Mouse (Mus musculus) right cerebral cortex, adult 18-20 months (tissue): ENCODE measurements around the gene Rps26.
"Not testable (repeated sequence)": the region's sequence is repeated elsewhere in the genome, so short reads cannot be mapped to it uniquely, and the experiment has no call there.

ENCODE experiments used
- DNase-seq: peaks from one replicate; pipeline ENCODE4 v3.0.0; 2022; ENCODE audit warnings: mixed read lengths

Gene Rps26

DNA sequence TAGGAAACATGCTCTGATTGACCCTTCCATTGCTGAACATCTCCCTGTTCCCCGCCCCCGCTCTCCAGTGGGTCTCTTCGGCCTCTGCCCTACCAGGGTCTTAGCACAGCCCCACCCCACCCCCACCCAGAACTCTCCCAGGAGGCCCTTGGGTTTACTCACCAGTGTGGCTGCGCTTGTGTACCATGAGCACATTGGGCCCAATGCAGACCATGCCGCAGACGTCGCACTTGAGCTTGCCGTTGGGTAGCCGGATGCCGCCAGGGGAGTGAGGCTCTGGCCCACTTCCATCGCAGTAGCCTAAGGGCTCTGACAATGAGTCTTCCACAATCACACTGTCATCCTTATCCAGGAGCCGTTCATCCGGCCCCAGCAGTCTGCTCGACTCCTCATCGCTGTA, 14.3 kb upstream of the Rps26 start:
- DNase-seq: no peak

DNA sequence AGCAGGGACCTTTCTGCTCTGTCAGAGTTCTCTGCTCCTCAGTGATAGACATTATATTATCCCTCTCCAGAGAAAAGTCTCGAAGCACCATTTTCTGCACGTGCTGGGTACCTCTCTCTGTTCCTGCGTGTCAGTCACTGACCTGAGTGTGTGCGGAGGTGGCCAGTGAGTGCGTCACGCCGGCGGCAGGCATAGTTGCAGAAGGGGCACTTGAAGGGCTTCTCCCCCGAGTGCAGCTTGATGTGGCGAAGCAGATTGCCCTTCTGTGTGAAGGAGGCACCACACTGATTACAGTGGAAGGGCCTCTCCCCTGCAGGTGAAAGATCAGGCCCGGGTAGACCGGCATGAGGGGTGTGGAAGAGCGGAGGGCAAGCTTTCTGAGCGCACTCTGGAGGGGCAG, 13.5 kb upstream of the Rps26 start:
- DNase-seq: no peak

DNA sequence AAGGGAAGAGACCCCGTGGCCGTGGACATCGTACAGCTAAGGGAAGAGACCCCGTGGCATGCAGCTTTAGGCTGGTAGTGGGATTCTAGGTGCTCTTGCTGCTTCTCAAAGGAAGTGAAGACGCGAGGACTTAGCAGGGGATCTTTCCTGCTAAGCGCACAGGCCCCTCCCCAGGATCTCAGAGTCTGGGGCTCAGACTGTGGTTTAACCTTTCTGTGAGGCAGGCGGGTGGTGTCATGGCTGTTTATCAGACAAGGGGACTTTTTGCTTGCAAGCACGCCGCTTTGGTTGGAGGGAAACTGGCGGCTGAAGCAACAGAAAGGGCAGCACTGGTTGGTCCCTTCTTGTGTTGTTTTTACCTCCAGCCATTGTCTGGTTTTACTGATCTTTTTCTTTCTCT, 10.5 kb upstream of the Rps26 start:
- DNase-seq: no peak

DNA sequence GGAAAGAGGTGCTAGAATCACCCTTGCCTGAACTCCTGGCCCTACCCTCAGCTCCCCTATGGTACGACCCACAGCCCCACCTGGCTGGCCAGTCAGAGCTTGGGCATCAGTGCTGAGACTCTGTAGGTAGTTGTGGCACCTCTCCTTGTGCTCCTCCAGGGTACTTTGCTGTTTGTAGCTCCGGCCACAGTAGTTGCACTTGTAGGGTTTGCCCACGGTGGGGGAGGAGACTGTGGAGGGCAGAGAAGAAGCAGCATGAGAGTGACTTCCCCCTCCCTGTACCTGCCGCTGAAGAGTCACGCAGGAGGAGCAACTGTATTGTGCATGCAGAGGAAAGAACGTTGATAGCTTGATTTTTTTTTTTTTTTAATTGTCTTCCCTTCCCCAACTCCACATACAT, 10.0 kb upstream of the Rps26 start:
- DNase-seq: no peak

DNA sequence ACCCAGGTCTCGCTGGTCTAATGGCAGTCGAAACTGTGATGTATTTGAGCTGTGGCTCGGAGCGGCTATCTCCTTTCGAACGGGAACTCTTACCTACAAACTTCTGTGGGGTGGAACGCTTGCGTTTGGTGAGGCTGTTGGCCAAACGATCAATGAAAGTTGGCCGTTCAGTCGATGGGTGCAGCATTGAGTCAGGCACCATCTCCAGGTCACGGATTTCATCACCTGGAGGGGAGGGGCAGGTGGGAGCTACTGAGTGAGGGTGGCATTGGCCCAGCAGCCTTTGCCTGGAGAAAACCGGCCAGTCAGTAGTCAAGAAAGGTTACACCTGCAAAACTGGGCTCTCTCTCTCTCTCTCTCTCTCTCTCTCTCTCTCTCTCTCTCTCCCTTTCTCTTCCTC, 9.2 kb upstream of the Rps26 start:
- DNase-seq: no peak

DNA sequence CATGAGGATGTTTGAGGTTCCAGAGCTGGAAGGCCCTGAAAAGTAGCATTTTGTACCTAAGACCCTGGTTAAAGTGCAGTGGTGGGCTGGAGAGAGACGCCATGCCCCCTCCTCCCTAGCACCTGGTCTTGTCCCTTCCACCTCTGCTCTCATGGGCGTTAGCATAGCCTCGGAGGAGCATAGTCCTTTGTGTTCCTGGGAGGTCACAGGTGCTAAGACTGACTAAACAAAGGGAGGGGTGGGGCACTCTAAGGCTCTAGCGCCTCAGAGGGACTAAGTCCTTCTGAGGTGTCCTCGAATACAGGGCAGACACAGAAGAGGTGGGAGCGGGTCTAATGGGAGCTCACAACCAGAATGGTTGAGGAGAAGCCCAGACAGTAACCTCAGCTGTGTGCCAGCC, 5.0 kb upstream of the Rps26 start:
- no peak for DNase-seq

DNA sequence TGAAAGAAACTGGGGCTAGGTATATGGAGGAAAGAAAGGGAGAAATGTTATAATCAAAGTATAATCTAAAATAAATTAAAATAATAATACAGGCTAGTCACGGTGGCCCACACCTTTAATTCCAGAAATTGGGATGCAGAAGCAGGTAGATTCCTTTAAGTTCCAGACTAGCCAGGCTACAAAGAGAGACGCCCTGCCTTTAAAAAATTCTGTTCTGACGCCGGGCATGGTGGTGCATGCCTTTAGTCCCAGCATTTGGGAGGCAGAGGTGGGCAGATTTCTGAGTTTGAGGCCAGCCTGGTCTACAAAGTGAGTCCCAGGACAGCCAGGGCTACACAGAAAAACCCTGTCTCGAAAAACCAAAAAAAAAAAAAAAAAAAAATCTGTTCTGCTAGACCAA, 3.8 kb upstream of the Rps26 start:
- DNase-seq: not testable (repeated sequence)

DNA sequence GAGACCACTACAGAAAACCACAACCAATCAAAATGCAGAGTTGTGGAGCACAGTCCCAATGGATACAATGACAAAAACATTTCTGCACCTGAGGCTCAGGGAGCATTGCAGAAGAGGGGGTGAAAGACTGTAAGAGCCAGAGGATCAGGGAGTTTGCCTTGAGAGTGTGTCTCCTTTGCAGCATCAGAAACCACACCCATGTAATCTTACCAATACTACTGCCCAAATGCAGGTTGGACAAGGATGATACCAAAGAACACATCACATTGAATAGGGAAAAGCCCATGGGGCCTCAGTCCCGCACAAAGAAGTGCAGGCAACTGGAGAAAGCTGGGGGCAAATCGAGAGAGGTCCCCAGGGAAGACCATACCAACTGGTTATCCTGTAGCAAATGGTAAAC, 3.2 kb upstream of the Rps26 start:
- no peak for DNase-seq

DNA sequence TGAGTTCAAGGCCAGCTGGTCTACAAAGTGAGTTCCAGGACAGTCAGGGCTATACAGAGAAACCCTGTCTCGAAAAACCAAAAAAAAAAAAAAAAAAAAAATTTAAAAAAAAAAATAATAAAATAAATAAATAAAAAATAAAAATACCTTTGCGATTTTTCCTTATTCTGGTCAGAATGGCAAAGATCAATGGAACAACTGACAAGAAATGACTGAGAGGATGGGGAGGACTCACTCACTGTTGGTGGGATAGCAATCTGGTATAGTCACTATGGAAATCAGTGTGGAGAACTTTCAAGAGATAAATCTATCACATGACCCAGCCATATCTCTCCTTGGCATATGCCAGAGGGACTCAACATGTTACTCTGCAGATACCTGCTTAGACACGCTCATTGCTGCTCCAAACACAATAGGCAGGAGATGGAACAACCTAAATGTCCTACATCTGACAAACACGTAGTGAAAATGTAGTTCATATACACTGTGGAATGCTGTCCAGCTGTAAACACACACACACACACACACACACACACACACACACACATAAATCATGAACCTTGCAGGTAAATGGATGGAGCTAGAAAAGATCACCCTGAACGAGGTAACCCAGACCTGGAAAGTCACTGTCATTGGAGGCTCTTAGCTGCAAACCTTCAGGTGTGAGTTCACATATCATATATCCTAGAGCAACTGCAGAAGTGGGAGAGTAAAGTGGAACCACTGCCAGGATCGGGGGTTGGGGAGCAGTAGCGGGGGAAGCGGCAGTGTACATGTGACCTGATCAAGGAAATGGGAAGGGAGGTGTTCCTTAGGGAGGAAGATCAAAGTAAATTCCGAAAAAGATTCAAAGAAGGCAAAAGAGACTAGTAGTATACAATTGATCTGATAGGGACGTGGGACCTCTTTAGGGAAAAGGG, 1.1 kb upstream of the Rps26 start:
- no peak for DNase-seq

DNA sequence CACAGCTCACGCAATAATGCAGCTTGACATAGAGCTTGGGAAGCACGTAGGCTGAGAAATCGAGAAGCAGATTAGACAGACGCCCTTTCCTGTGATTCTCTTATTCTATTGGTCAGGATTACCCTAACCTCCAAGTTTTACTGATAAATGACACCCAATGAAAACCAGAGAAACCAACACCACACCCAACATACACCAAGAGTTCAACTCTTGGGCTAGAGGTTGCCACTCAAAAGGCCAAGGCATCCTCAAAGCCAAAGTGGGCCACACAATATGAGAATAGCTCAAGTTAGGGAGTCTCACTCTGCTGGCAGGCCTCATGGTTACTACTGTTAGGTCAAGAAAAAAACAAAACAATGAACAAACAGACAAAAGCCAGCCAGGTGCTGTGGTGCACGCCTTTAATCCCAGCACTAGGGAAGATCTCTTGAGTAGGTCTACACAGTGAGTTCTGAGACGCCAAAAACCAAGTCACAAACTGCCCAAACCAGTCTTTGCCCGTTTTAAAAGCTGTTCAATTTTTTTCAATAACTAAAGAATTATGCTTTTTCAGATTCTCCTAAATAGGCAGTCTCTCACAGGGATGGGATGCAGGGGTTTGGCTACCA, 1.2 kb downstream of the Rps26 start:
- DNase-seq: no peak

DNA sequence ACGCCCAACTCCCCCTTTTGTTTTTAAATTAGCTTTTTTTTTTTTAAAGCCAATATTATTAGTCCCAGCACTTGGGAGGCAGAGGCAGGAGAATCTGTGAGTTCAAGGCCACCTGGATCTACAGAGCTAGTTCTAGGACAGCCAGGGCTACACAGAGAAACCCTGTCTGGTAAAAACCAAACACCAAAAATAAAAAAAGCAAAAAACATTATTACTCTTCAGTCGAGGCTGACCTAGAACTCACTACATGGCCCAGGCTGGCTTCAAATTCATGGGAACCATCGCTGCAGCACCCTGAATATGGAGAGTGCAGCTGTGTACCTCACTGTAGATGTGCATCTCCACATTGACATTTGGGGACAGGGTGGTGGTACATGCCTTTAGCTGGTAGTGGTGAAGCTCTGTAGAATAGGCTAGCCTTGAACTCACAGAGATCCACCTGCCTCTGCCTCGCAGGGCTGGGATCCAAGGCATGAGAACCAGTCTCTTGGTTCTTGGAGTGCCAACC, 3.4 kb downstream of the Rps26 start:
- not testable (repeated sequence) for DNase-seq

DNA sequence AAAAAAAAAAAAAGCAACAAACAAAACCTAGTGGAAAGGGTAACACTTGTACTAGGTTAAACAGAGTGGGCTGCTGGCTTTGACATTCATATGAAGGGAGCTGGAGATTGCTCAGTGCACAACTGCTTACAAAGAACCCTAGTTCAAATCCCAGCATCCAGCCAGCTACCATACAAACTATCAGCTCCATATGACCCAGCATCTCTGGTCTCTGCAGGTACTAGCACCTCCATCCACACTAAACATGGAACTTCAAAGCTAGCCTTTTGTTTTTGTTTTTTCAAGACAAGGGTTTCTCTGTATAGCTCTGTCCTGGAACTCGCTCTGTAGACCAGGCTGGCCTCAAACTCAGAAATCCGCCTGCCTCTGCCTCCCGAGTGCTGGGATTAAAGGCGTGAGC, 3.8 kb downstream of the Rps26 start:
- DNase-seq: no peak

DNA sequence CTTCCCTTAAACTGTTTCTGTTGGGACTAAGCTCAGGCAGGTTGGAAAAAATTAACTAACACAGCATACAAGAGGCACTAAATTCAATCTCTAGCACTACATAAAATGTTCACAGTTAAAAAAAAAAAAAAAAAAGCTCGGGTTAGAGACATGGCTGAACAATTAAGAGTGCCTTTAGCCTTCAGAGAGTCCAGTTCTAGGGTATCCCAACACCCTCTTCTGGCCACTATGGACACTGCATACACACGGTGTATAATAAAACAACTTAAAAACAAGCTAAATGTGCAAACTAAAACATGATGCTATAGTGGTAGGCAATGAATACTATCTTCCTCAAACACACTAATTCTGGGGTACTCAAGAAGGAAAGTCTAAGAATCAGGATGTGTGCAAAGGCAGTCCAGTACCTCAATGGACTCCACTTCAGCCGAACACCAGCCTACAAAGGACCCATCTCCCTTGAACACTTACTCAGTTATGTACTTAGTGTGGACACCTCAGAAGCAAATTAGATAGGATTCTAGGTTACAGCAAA, 4.5 kb downstream of the Rps26 start:
- DNase-seq: no peak

DNA sequence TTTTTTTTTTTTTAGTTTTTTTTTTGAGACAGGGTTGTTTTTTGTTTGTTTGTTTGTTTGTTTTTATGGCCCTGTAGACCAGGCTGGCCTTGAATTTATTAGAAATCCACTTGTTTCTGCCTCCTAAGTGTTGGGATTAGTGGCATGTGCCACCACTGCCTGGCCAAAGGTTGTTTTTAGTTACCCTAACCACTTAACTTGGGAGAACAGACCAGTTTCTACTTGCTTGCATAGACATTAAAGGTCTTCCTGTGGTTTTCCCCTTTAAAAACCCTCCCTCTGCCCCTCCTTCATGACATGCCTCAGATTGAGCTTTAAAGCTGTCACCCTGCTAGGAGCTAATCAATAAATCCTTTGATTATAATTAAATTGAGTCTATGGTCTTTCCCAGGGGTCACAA, 6.3 kb downstream of the Rps26 start:
- no peak for DNase-seq

DNA sequence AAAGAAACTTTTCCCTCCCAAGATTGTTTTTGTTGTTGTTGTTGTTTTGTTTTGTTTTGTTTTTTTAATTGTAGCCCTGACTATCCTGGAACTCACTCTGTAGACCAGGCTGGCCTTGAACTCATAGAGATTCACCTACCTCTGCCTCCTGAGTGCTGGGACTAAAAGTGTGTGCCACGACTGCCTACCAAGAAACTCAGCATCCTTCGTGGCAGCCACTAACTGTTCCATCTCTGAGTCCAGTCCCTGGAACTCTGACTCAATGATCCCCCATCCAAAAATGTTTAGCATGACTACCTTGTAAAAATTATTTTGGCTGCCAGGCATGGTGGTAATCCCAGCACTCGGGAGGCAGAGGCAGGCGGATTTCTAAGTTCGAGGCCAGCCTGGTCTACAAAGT, 7.4 kb downstream of the Rps26 start:
- DNase-seq: not testable (repeated sequence)

DNA sequence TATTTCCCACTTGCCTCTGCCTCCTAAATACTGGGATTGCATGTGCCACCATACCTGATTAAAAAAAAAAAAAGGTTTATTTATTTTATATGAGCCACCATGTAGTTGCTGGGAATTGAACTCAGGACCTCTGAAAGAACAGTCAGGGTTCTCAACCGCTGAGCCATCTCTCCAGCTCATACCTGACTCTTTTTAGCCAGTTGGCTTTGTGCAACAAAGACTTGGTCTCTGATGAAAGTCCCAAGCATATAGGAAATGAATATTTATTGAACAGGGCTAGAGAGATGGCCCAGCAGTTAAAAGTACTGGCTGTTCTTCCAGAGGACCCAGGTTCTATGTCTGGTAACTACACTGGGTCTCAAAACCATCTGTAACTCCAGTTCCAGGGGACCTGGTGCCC, 8.0 kb downstream of the Rps26 start:
- no peak for DNase-seq

DNA sequence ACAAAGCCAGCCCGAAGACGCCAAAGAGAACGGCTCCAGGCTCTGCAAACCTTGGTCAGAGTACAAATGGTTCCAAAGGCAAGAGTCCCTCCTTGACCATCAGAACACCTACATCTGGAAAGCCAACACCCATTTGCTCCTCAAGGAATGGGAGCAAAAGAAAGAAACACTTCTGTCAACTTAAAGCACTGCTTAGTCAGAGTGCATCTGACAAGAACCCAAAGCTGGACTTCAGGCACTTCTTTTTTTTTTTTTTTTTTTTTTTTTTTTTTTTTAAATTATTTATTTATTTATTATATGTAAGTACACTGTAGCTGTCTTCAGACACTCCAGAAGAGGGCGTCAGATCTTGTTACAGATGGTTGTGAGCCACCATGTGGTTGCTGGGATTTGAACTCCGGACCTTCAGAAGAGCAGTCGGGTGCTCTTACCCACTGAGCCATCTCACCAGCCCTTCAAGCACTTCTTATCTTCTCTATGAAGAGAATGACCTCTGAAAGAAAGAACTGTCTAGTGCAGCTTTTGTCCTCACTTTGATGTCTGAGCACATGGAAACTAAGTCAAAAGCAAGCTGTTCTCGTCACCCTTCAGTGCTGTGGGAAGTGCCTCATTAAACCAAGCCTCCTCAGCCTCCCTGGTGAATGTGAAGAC, 10.6 kb downstream of the Rps26 start:
- DNase-seq: not testable (repeated sequence)

DNA sequence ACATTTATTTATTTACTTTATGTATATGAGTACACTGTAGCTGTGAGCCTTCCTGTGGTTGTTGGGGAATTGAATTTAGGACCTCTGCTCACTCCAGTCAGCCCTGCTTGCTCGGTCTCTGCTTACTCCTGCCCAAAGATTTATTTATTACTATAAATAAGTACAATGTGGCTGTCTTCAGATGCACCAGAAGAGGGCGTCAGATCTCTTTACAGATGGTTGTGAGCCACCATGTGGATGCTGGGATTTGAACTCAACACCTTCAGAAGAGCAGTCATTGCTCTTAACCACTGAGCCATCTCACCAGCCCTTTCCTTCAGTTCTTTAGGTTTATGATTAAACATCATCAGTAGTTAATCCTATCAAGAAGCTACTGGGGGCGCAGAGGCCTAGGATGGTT, 11.6 kb downstream of the Rps26 start:
- no peak for DNase-seq

DNA sequence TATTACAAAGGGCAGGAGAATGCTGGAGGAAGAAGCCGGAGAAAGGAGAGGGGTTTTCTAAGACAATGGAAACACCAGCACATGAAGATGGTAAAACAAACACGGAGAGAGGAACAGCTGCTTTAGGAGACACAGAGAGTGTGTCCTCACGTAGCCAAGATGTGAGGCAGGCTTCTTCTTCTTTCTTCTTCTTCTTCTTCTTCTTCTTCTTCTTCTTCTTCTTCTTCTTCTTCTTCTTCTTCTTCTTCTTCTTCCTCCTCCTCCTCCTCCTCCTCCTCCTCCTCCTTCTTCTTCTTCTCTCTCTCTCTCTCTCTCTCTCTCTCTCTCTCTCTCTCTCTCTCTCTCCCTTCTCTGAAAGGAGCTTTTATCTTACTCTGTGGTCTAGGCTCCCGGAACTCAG, 12.7 kb downstream of the Rps26 start:
- DNase-seq: not testable (repeated sequence)

DNA sequence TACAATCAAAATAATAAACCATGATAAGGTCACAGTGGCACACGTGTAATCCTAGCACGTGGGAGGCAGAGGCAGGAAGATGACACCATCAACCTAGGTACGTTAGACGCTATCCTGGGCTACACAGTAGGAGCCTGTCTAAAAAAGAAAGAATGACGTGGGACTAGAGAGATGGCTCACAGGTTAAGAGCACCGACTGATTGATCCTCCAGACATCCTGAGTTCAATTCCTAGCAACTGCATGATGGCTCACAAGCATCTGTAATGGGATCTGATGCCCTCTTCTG, 13.4 kb downstream of the Rps26 start:
- DNase-seq: no peak

DNA sequence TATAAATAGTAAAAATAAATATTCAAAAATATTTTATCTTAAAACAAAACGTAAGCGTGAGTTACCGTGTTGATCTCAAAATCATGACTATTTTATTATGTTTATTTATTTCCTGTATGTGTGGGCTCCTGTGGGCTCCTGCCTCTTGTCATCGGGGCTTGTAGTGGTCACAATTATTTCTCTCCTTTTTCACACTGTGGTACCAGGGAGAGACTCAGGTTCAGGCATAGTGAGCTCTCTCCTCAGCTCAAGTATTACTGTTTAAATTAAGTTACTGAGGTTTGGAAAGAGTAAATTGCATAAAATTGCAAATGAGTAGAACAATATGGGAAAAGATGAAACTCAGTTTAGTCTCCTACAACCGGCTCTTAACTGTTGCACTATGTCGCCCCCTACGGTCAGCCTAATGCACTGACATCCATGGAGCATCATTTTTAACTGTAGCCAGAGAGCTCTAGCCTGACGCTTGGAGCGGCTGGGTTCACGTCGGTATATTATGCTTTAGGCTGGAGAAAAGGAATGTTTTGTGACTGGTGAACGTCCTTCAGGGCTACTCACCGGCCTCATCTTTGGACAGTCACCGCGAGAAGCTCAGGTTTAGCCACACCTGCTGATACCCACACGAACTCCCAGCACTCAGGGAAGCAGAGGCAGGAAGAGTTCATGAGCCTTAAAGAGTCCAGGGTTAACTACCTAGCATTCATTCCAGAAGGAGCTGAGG, 14.0 kb downstream of the Rps26 start:
- peak; percentile 73 for DNase-seq

DNA sequence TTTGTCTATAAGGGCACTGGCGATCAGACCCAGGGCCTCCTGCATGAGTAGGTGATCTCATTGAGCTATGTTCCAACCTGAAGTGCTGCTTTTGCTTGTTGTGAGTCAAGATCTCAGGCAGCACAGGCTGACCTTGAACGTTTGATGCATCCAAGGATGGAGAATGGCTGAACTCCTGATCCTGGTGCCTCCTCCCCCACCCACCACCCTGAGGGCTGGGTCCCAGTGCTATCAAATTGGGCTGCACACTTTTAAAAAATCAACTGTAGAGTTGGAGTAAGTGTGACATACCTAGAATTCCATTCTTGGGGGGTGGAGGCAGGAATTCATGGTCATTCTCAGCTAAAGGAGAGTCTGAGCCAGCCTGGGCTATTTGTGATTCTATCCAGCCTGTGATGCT, 20.1 kb downstream of the Rps26 start:
- no peak for DNase-seq

DNA sequence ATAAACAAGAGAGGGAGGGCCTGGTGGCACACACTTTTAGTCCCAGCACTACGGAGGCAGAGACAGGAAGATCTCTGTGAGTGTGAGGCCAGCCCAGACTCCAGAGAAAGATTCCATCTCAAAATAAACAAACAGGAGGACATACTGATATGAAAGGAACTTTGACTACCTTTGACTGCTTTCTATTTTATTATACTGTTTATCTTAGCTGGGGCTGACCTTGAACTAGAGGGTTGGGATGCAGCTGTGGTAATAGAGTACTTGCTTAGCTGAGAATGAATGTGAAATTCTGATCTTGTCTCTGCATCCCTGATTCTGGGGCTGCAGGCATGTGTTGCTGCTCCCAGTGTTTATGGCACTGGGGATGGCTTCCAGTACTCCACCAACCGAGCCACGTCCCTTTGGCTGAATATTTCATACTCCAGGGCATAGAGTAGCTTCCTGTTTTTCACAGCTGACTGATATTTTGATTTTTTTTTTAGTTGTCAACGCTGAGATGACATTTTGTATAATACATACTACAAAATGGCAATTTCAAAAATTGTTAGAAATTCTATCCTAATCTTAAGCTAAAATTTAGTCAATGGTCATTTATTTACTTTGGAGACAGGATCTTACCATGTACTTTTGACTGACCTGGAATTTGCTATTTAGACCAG, 23.9 kb downstream of the Rps26 start:
- no peak for DNase-seq
